Mouse (Mus musculus) neural tube, embryonic 15.5 days (tissue): ENCODE results near the gene Mbd4. TPM values are rescaled to one million over a fixed set of nuclear protein-coding genes. Genes with fewer than 3 reads are reported as not detected.
"Not testable (repeated sequence)": the region's sequence is repeated elsewhere in the genome, so short reads cannot be mapped to it uniquely, and the experiment has no call there.

Experiments
- ATAC-seq: fragments of 200-750 bp; cut with Nextera tagmentation; 2 replicates; pipeline ENCODE4 v1.8.0; 2017; ENCODE audit warnings: mild to moderate bottlenecking, moderate TSS enrichment, moderate library complexity; ENCODE audit not compliant: low FRiP score
- H3K27ac ChIP-seq: fragments of 300-500 bp; sonication (generic); replicated peaks from 2 replicates; pipeline ENCODE4 v1.5.1; 2015; ENCODE audit warnings: mild to moderate bottlenecking, inconsistent platforms
- H3K27me3 ChIP-seq: fragments of 300-500 bp; sonication (generic); replicated peaks from 2 replicates; pipeline ENCODE4 v1.6.1; 2015; ENCODE audit warnings: inconsistent platforms
- H3K36me3 ChIP-seq: fragments of 300-500 bp; sonication (generic); 2 replicates; pipeline ENCODE4 v1.6.1; 2015; ENCODE audit warnings: inconsistent platforms
- H3K4me1 ChIP-seq: fragments of 300-500 bp; sonication (generic); 2 replicates; pipeline ENCODE4 v1.6.1; 2015; ENCODE audit warnings: inconsistent platforms
- H3K4me2 ChIP-seq: fragments of 300-500 bp; sonication (generic); 2 replicates; pipeline ENCODE4 v1.6.1; 2015; ENCODE audit warnings: inconsistent platforms, mild to moderate bottlenecking, moderate library complexity
- H3K4me3 ChIP-seq: fragments of 300-500 bp; sonication (generic); replicated peaks from 2 replicates; pipeline ENCODE4 v1.5.1; 2015; ENCODE audit warnings: mild to moderate bottlenecking, inconsistent platforms
- H3K9ac ChIP-seq: fragments of 300-500 bp; sonication (generic); replicated peaks from 2 replicates; pipeline ENCODE4 v1.6.1; 2015; ENCODE audit warnings: mild to moderate bottlenecking, inconsistent platforms
- H3K9me3 ChIP-seq: fragments of 300-500 bp; sonication (generic); replicated peaks from 2 replicates; pipeline ENCODE4 v1.6.1; 2016; ENCODE audit warnings: inconsistent platforms
- WGBS: fragments of 180-500 bp; shearing (Covaris S2); methylation state at CpG from one replicate; pipeline ENCODE4 v1.1.7; 2015; ENCODE audit warnings: mixed read lengths; 5-methylcytosine and 5-hydroxymethylcytosine counted together
- polyA plus RNA-seq: library from polyadenylated mRNA; unstranded; fragments of >200 nt; fragmentation: Nextera tagmentation; extraction: Ambion mirVana; gene quantifications from 2 replicates; pipeline ENCODE4 v1.2.1, GENCODE M21; 2015

Gene Mbd4
- polyA plus RNA-seq, 1 experiment from 2014 or later = 10.4 TPM

- ATAC-seq = no peak
- Histone ChIP-seq H3K9ac (no peak overlapping the region), H3K9me3 (no peaks in the 10 kb centered on the region), H3K4me1 (peaks cover 20% of the 10 kb centered on the region), H3K36me3 (peaks cover 39% of the 10 kb centered on the region), H3K27ac (no peak overlapping the region), H3K27me3 (no peaks in the 10 kb centered on the region), H3K4me3 (no peak overlapping the region), H3K4me2 (no peak overlapping the region)
- 96% methylated on average over 3 of the region's 3 CpGs for WGBS
Measured at GRCm38 (mm10) chr6:115888296-115888695, 35.1 kb upstream of the Mbd4 start.

GRCm38 (mm10) chr6:115886894-115887293 lies 33.7 kb upstream of the Mbd4 start:
- WGBS = 70% methylated on average over 4 of the region's 4 CpGs
- no peak overlapping the region for H3K4me3 ChIP-seq

GRCm38 (mm10) chr6:115884018-115884417 lies 30.8 kb upstream of the Mbd4 start:
- Histone ChIP-seq H3K27me3 (no peaks in the 10 kb centered on the region), H3K9ac (no peak overlapping the region), H3K4me2 (no peak overlapping the region), H3K4me1 (no peaks in the 10 kb centered on the region), H3K36me3 (peaks cover 52% of the 10 kb centered on the region), H3K9me3 (no peaks in the 10 kb centered on the region), H3K27ac (no peak overlapping the region), H3K4me3 (no peak overlapping the region)
- ATAC-seq = no peak

More at GRCm38 (mm10) chr6:115886894-115887293, 33.7 kb upstream of the Mbd4 start:
- Histone ChIP-seq H3K27me3 (no peaks in the 10 kb centered on the region), H3K27ac (no peak overlapping the region), H3K36me3 (peaks cover 34% of the 10 kb centered on the region), H3K4me2 (no peak overlapping the region), H3K9me3 (no peaks in the 10 kb centered on the region), H3K4me1 (peaks cover 14% of the 10 kb centered on the region), H3K9ac (no peak overlapping the region)
- ATAC-seq = no peak

- no peaks in the 10 kb centered on the region for H3K4me1 ChIP-seq
- no peak overlapping the region for H3K4me3 ChIP-seq
- no peaks in the 10 kb centered on the region for H3K9me3 ChIP-seq
- H3K9ac ChIP-seq = no peak overlapping the region
- H3K36me3 ChIP-seq = peaks cover 39% of the 10 kb centered on the region
- no peak for ATAC-seq
- no peak overlapping the region for H3K27ac ChIP-seq
- 88% methylated on average over 8 of the region's 8 CpGs for WGBS
- no peak overlapping the region for H3K4me2 ChIP-seq
- H3K27me3 ChIP-seq = no peaks in the 10 kb centered on the region
Measured at GRCm38 (mm10) chr6:115880751-115881150, 27.6 kb upstream of the Mbd4 start.

- H3K36me3 ChIP-seq = peaks cover 42% of the 10 kb centered on the region
Measured at GRCm38 (mm10) chr6:115879736-115880135, 26.6 kb upstream of the Mbd4 start.

GRCm38 (mm10) chr6:115878694-115879093 lies 25.5 kb upstream of the Mbd4 start:
- Histone ChIP-seq H3K4me1 (no peaks in the 10 kb centered on the region), H3K27ac (no peak overlapping the region), H3K27me3 (no peaks in the 10 kb centered on the region), H3K4me3 (no peak overlapping the region), H3K4me2 (no peak overlapping the region), H3K36me3 (peaks cover 42% of the 10 kb centered on the region), H3K9me3 (no peaks in the 10 kb centered on the region), H3K9ac (no peak overlapping the region)
- no peak for ATAC-seq
- WGBS = 82% methylated on average over 6 of the region's 6 CpGs

More at GRCm38 (mm10) chr6:115879736-115880135, 26.6 kb upstream of the Mbd4 start:
- H3K4me3 ChIP-seq = no peak overlapping the region
- 83% methylated on average over 6 of the region's 6 CpGs for WGBS
- no peak for ATAC-seq
- H3K4me1 ChIP-seq = no peaks in the 10 kb centered on the region
- H3K4me2 ChIP-seq = no peak overlapping the region
- H3K9me3 ChIP-seq = no peaks in the 10 kb centered on the region
- H3K9ac ChIP-seq = no peak overlapping the region
- no peak overlapping the region for H3K27ac ChIP-seq
- no peaks in the 10 kb centered on the region for H3K27me3 ChIP-seq

GRCm38 (mm10) chr6:115877239-115877638 lies 24.1 kb upstream of the Mbd4 start:
- Histone ChIP-seq H3K9me3 (no peaks in the 10 kb centered on the region), H3K27me3 (no peaks in the 10 kb centered on the region), H3K27ac (no peak overlapping the region), H3K4me1 (no peaks in the 10 kb centered on the region), H3K9ac (no peak overlapping the region), H3K4me2 (no peak overlapping the region), H3K36me3 (peaks cover 42% of the 10 kb centered on the region), H3K4me3 (no peak overlapping the region)
- 89% methylated on average over 2 of the region's 2 CpGs for WGBS
- ATAC-seq = no peak

- not testable (repeated sequence) for H3K36me3 ChIP-seq, H3K9ac ChIP-seq, H3K27ac ChIP-seq, H3K4me3 ChIP-seq, H3K4me1 ChIP-seq, H3K9me3 ChIP-seq, ATAC-seq, H3K27me3 ChIP-seq, H3K4me2 ChIP-seq
- no CpG with 5 or more reads among the region's 3 CpGs for WGBS
Measured at GRCm38 (mm10) chr6:115871318-115871717, 18.1 kb upstream of the Mbd4 start.

- not testable (repeated sequence) for H3K4me3 ChIP-seq, H3K4me2 ChIP-seq, H3K27ac ChIP-seq, H3K9me3 ChIP-seq, H3K27me3 ChIP-seq, H3K4me1 ChIP-seq, H3K9ac ChIP-seq, ATAC-seq
- WGBS = no CpG with 5 or more reads among the region's 3 CpGs
- H3K36me3 ChIP-seq = peaks cover 16% of the 10 kb centered on the region
Measured at GRCm38 (mm10) chr6:115867157-115867556, 14.0 kb upstream of the Mbd4 start.

- no peak overlapping the region for H3K9ac ChIP-seq
- no peak overlapping the region for H3K4me2 ChIP-seq
- 95% methylated on average over 4 of the region's 4 CpGs for WGBS
- H3K9me3 ChIP-seq = no peaks in the 10 kb centered on the region
- no peaks in the 10 kb centered on the region for H3K27me3 ChIP-seq
- no peak for ATAC-seq
- no peak overlapping the region for H3K27ac ChIP-seq
- H3K36me3 ChIP-seq = peaks cover 16% of the 10 kb centered on the region
- no peak overlapping the region for H3K4me3 ChIP-seq
- no peaks in the 10 kb centered on the region for H3K4me1 ChIP-seq
Measured at GRCm38 (mm10) chr6:115865246-115865645, 12.1 kb upstream of the Mbd4 start.

GRCm38 (mm10) chr6:115863340-115863841 lies 10.2 kb upstream of the Mbd4 start:
- H3K9ac ChIP-seq = no peak overlapping the region
- no peak for ATAC-seq
- H3K4me2 ChIP-seq = no peak overlapping the region
- 70% methylated on average over 7 of the region's 7 CpGs for WGBS
- H3K36me3 ChIP-seq = peaks cover 16% of the 10 kb centered on the region
- no peaks in the 10 kb centered on the region for H3K4me1 ChIP-seq
- no peak overlapping the region for H3K4me3 ChIP-seq
- H3K9me3 ChIP-seq = no peaks in the 10 kb centered on the region
- no peaks in the 10 kb centered on the region for H3K27me3 ChIP-seq
- no peak overlapping the region for H3K27ac ChIP-seq

GRCm38 (mm10) chr6:115860027-115860556 lies 6.9 kb upstream of the Mbd4 start:
- no peak overlapping the region for H3K27ac ChIP-seq
- H3K36me3 ChIP-seq = peaks cover 13% of the 10 kb centered on the region
- 62% methylated on average over 7 of the region's 7 CpGs for WGBS
- no peaks in the 10 kb centered on the region for H3K27me3 ChIP-seq
- no peak overlapping the region for H3K4me2 ChIP-seq
- no peak overlapping the region for H3K4me3 ChIP-seq
- no peaks in the 10 kb centered on the region for H3K9me3 ChIP-seq
- no peak overlapping the region for H3K9ac ChIP-seq
- no peak for ATAC-seq
- H3K4me1 ChIP-seq = no peaks in the 10 kb centered on the region
